Mouse (Mus musculus): ENCODE measurements around the gene Arhgap31.

DNA sequence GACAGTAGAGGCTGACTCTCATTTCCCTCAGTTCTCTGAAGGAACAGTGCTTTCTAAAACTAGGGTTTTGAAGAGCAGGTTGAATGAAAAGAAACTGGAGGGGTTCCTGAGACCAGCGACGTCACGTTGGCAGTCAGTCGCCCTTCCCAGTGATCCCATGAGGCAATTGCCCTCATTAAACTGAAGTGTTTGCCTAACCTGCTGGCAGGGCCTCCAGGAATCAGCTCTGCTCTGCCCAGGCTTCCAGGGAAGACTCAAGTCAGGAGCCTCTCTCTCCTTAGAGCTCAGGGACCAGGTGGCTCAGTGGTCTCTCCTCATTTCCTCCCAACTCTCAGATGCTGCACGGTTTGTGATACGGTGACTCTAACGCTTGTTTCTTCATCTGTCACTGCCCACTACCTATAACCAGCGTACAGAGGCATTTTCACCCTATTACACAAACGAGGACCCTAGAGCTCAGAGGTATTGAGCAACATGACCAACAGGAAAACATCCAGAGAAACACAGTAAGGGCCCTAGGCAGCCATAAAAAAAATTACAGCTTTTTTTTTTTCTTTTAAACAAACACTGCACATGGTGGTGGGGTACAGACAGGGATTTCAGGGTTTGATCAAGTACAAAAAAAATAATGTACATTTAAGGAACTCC is 64.2 kb downstream of the Arhgap31 start:
- TF ChIP-seq CTCF (IDR thresholded peaks at IDR 0.05; ENCODE audit: control insufficient read depth, insufficient read depth, low read length) (no peak), POLR2A (IDR thresholded peaks at IDR 0.05; ENCODE audit: borderline replicate concordance, control insufficient read depth, low read depth, low read length) (no peak)
